Mouse (Mus musculus): Measurements from ENCODE around the gene Cnppd1.

- no peak for TF ChIP-seq CTCF (IDR thresholded peaks at IDR 0.05; ENCODE audit: low read depth, low read length)
- TF ChIP-seq EP300 (IDR thresholded peaks at IDR 0.05; ENCODE audit: insufficient read depth, low read depth, low read length), result no peak
These were observed 5.1 kb upstream of the Cnppd1 start for GRCm38 (mm10) chr1:75147411-75148135.
